Mouse (Mus musculus): Measurements from ENCODE around the gene Gnptab. TPM values are rescaled to one million over a fixed set of nuclear protein-coding genes. Genes with fewer than 3 reads are reported as not detected.
A peak's percentile ranks its signal among the peaks of the same experiment; 100 is the strongest.

The Gnptab gene
- total and polyA plus RNA-seq, 3 experiments, result 14.2 to 24.1 TPM; not detected in 1

DNA sequence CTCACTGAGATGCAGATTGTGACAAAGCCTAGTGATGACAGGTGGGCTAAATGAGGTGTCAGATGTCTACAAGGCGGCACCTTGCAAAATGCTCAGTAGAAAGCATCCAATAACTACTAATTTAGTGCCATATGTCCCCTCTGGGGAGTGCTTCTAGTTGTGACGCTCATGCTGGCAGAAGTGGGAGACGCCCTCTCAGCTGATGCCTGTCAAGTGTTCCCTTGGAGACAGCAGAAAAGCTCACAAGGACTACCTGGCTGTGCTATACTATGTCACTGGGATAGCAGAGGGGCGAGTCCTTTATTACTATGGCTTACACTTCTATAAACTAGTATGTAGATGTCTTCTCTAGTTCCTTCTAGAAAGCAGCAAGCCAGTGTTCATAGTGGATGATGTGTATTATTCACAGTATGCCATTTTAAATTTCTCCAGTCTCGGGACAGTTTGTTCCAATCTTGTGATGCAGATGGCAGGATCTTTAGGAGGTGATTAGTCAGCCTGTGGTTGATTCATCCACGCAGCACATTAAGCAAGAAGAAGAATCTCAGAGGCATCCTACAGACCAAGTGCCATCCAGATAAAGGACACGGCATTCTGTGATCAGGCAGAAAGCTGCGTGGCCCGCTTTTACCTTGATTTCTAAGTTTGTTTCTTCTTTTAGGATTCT, 13.4 kb downstream of the Gnptab start:
- H3K4me1 ChIP-seq (ENCODE audit: control insufficient read depth in 1 of 2, insufficient read depth in 2 of 2, low read length in 2 of 2), result peaks cover 11 to 23% of the 10 kb centered on the region in 2 experiments
- H3K9ac ChIP-seq (ENCODE audit: control insufficient read depth, low read depth, low read length, poor library complexity, severe bottlenecking), result no peak overlapping the region
- H3K9me3 ChIP-seq (replicated peaks; ENCODE audit: insufficient read depth, low read length), result no peaks in the 10 kb centered on the region
- no peaks in the 10 kb centered on the region for H3K27me3 ChIP-seq (ENCODE audit: control insufficient read depth in 1 of 2, insufficient read depth in 2 of 2, low read length in 2 of 2)
- peaks cover 0 to 21% of the 10 kb centered on the region in 2 experiments for H3K36me3 ChIP-seq (ENCODE audit: control insufficient read depth in 1 of 2, insufficient read depth in 2 of 2, low read length in 2 of 2)
- H3K27ac ChIP-seq (ENCODE audit: control insufficient read depth, low read depth, low read length), result no peak overlapping the region
- no peak for TF ChIP-seq MXI1 (IDR thresholded peaks at IDR 0.05; ENCODE audit: low read depth, low read length)
- TF ChIP-seq RCOR1 (IDR thresholded peaks at IDR 0.05; ENCODE audit: low read depth, low read length), result no peak
- no peak for TF ChIP-seq MAFK (IDR thresholded peaks at IDR 0.05; ENCODE audit: borderline replicate concordance, low read depth, low read length)
- no peak for TF ChIP-seq MEF2A (IDR thresholded peaks at IDR 0.05; ENCODE audit: extremely low read depth, insufficient replicate concordance, low read depth, low read length, poor library complexity, severe bottlenecking)
- TF ChIP-seq GATA1 (IDR thresholded peaks at IDR 0.05; ENCODE audit: low read depth, low read length), result no peak
- no peak overlapping the region for H3K4me3 ChIP-seq (ENCODE audit: control insufficient read depth in 1 of 2, insufficient read depth in 1 of 2, low read depth in 2 of 2, low read length in 2 of 2)
- DNase-seq (ENCODE audit: low read depth, low spot score), result no peak
- peaks cover 27% of the 10 kb centered on the region for H3K79me2 ChIP-seq (ENCODE audit: control insufficient read depth, insufficient read depth, low read length, poor library complexity)

DNA sequence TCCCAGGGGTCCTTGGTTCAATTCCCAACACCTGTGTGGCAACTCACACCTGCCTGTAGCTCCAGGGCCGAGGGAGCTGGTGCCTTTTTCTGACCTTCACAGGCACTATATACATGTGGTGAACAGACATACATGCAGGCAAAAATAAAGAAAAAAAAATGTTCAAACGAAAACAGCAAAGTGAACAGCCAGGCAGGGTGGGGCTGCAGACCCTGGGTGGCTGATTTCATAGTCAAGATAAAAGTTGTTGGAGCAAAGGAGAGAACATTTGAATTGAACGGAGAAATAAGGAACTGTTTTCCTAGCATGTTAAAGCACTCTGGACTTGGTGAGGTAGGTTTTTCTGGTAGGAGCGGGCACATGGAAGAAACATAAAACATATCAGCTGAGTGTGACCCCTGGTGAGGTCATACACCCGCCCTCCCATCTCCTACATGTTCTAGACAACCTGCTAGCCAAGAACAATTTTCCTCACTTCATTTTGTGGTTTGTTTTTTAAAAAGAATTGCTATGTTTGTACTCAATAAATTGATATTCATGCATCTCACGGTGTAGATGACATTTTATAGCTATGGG, 19.8 kb downstream of the Gnptab start:
- H3K9ac ChIP-seq (ENCODE audit: control insufficient read depth, low read depth, low read length, poor library complexity, severe bottlenecking), result peak overlapping the region; percentile 31
- peaks cover 10 to 21% of the 10 kb centered on the region in 2 experiments for H3K4me1 ChIP-seq (ENCODE audit: control insufficient read depth in 1 of 2, insufficient read depth in 2 of 2, low read length in 2 of 2)
- H3K4me3 ChIP-seq (ENCODE audit: control insufficient read depth in 1 of 2, insufficient read depth in 1 of 2, low read depth in 2 of 2, low read length in 2 of 2), result peak overlapping the region in 1 of 2 experiments; percentile 23; a peak in 2 of 4 replicates
- H3K27me3 ChIP-seq (ENCODE audit: control insufficient read depth in 1 of 2, insufficient read depth in 2 of 2, low read length in 2 of 2), result no peaks in the 10 kb centered on the region
- peak overlapping the region; percentile 35 for H3K27ac ChIP-seq (ENCODE audit: control insufficient read depth, low read depth, low read length)
- DNase-seq (ENCODE audit: low read depth, low spot score), result peak; percentile 51
- TF ChIP-seq CHD2 (IDR thresholded peaks at IDR 0.05; ENCODE audit: low read length) (no peak), HCFC1 (IDR thresholded peaks at IDR 0.05; ENCODE audit: low read depth, low read length) (no peak), MXI1 (IDR thresholded peaks at IDR 0.05; ENCODE audit: low read depth, low read length) (peak; percentile 60; the same call in 1 of the 2 replicates), TAL1 (IDR thresholded peaks at IDR 0.05; ENCODE audit: low read length) (no peak), EP300 (IDR thresholded peaks at IDR 0.05; ENCODE audit: low read depth in 1 of 2, low read length in 2 of 2) (0 out of 4 replicates have a peak, but pooled peaks of 1 of the 2 experiments have one; percentile 37), ZNF384 (IDR thresholded peaks at IDR 0.05; ENCODE audit: low read depth, low read length) (peak; percentile 88), RCOR1 (IDR thresholded peaks at IDR 0.05; ENCODE audit: low read depth, low read length) (0 out of 2 replicates have a peak, but pooled peaks have one; percentile 19), GABPA (IDR thresholded peaks at IDR 0.05; ENCODE audit: low read depth, low read length) (no peak), MAFK (IDR thresholded peaks at IDR 0.05; ENCODE audit: borderline replicate concordance, low read depth, low read length) (no peak)
- peaks cover 0 to 20% of the 10 kb centered on the region in 2 experiments; a peak in 2 of 4 replicates for H3K36me3 ChIP-seq (ENCODE audit: control insufficient read depth in 1 of 2, insufficient read depth in 2 of 2, low read length in 2 of 2)
- no peaks in the 10 kb centered on the region for H3K9me3 ChIP-seq (replicated peaks; ENCODE audit: insufficient read depth, low read length)
- peaks cover 12% of the 10 kb centered on the region; the same call in 1 of the 2 replicates for H3K79me2 ChIP-seq (ENCODE audit: control insufficient read depth, insufficient read depth, low read length, poor library complexity)
